46 mouse cellular contexts compared by ENCODE assay signal in genomic region chr10:52159704-52160103, GRCm38 (mm10). TPM values are rescaled to one million over a fixed set of nuclear protein-coding genes. Genes with fewer than 3 reads are reported as not detected.
"Had no signal": no experiment of that assay in that cellular context is flagged by ENCODE, and none has a peak within 500 bp of the region (broad histone marks: within the 10 kb centered on the region; RNA-seq: fewer than 3 reads in every experiment).

No protein-coding gene starts in this region.

- H3K9ac ChIP-seq: heart, embryonic 12.5 days; heart, embryonic 13.5 days; heart, embryonic 15.5 days; hindbrain, embryonic 12.5 days; hindbrain, embryonic 13.5 days; hindbrain, embryonic 15.5 days; intestine, embryonic 15.5 days; kidney, embryonic 15.5 days had no signal

- H3K4me3 ChIP-seq: heart, embryonic 12.5 days; heart, embryonic 13.5 days; heart, embryonic 15.5 days; hindbrain, embryonic 10.5 days; hindbrain, embryonic 12.5 days; hindbrain, embryonic 13.5 days; hindbrain, embryonic 15.5 days; intestine, embryonic 15.5 days; kidney, embryonic 15.5 days; layer of hippocampus, adult 2 months; left cerebral cortex, adult 2 months had no signal

- H3K27me3 ChIP-seq: heart, embryonic 12.5 days; heart, embryonic 13.5 days; heart, embryonic 15.5 days; hindbrain, embryonic 12.5 days; hindbrain, embryonic 13.5 days; hindbrain, embryonic 15.5 days; intestine, embryonic 15.5 days; kidney, embryonic 15.5 days had no signal

- H3K4me1 ChIP-seq: heart, embryonic 12.5 days; heart, embryonic 13.5 days; heart, embryonic 15.5 days; hindbrain, embryonic 10.5 days; hindbrain, embryonic 12.5 days; hindbrain, embryonic 13.5 days; hindbrain, embryonic 15.5 days; intestine, embryonic 15.5 days; kidney, embryonic 15.5 days had no signal

- H3K4me2 ChIP-seq: heart, embryonic 11.5 days; heart, embryonic 12.5 days; heart, embryonic 13.5 days; heart, embryonic 15.5 days; hindbrain, embryonic 12.5 days; hindbrain, embryonic 13.5 days; hindbrain, embryonic 15.5 days; intestine, embryonic 15.5 days; kidney, embryonic 15.5 days had no signal

- H3K27ac ChIP-seq: heart, embryonic 13.5 days; heart, embryonic 15.5 days; hindbrain, embryonic 10.5 days; hindbrain, embryonic 12.5 days; hindbrain, embryonic 13.5 days; hindbrain, embryonic 15.5 days; hindbrain, postnatal 0 days; intestine, embryonic 15.5 days; kidney, embryonic 15.5 days; kidney, postnatal 0 days; layer of hippocampus, adult 2 months; left cerebral cortex, adult 2 months had no signal

- ATAC-seq: hindbrain, postnatal 0 days; inflammation-experienced regulatory T-cells, adult 6 months; intestine, embryonic 15.5 days; intestine, embryonic 16.5 days; intestine, postnatal 0 days had no signal

- H3K36me3 ChIP-seq: heart, embryonic 12.5 days; heart, embryonic 13.5 days; heart, embryonic 15.5 days; hindbrain, embryonic 10.5 days; hindbrain, embryonic 12.5 days; hindbrain, embryonic 13.5 days; hindbrain, embryonic 15.5 days; intestine, embryonic 15.5 days; kidney, embryonic 15.5 days had no signal

- H3K9me3 ChIP-seq: heart, embryonic 12.5 days; heart, embryonic 13.5 days; heart, embryonic 15.5 days; hindbrain, embryonic 10.5 days; hindbrain, embryonic 12.5 days; hindbrain, embryonic 13.5 days; hindbrain, embryonic 15.5 days; intestine, embryonic 15.5 days; kidney, embryonic 15.5 days had no signal

- DNase-seq: heart, postnatal 10 days; heart, postnatal 14 days; heart, postnatal 36 days; heart, postnatal 4 days; kidney, adult 11 months; kidney, adult 18-20 months; kidney, adult 2 months; kidney, adult 8-10 months; kidney, adult 9 months; kidney, postnatal 10 days; kidney, postnatal 14 days; kidney, postnatal 25 days; kidney, postnatal 36 days; kidney, postnatal 4 days; layer of hippocampus, adult 9-11 months; layer of hippocampus, postnatal 36 days had no signal

RNA-seq across cellular contexts. Expression of gene Ros1, which starts 35.3 kb away (rescaled TPM):
- total RNA-seq: heart, postnatal 25 days; heart, postnatal 4 days; hematopoietic stem cell, adult 5-6 weeks; hindbrain, postnatal 0 days; layer of hippocampus, adult 18-20 months; layer of hippocampus, adult 2 months; layer of hippocampus, postnatal 10 days; layer of hippocampus, postnatal 14 days; layer of hippocampus, postnatal 25 days; layer of hippocampus, postnatal 36 days; left cerebral cortex, adult 18-20 months; left cerebral cortex, adult 2 months; left cerebral cortex, adult 8-10 months had no signal
- polyA plus RNA-seq: heart, embryonic 11.5 days; heart, embryonic 13.5 days; heart, embryonic 14.5 days; heart, embryonic 15.5 days; heart, embryonic 16.5 days; heart, postnatal 0 days; hindbrain, embryonic 10.5 days; hindbrain, embryonic 11.5 days; hindbrain, embryonic 12.5 days; hindbrain, embryonic 13.5 days; hindbrain, embryonic 15.5 days; hindbrain, postnatal 0 days; inflammation-experienced regulatory T-cells, adult 6 months; large intestine, adult 2 months had no signal
